Mouse (Mus musculus) midbrain, embryonic 15.5 days (tissue): ENCODE results near the gene Ssrp1. TPM values are rescaled to one million over a fixed set of nuclear protein-coding genes. Genes with fewer than 3 reads are reported as not detected.

Source experiments
- polyA plus RNA-seq: library from polyadenylated mRNA; unstranded; fragments of >200 nt; fragmentation: Nextera tagmentation; extraction: Ambion mirVana; gene quantifications from 2 replicates; pipeline ENCODE4 v1.2.1, GENCODE M21; 2015

Ssrp1 gene
- polyA plus RNA-seq, 1 experiment from 2014 or later, result 180 TPM

Other genes with a start within 250 kb of the Ssrp1 start
- gene Ube2l6, start 238.4 kb upstream of the Ssrp1 start, polyA plus RNA-seq, result 21.6 and 25.7 TPM in 2 replicates
- gene Smtnl1, start 214.6 kb upstream of the Ssrp1 start, polyA plus RNA-seq, result not detected in 2 replicates
- gene Timm10, start 210.2 kb upstream of the Ssrp1 start, polyA plus RNA-seq, result 70.1 and 82.8 TPM in 2 replicates
- gene Slc43a1, start 198.4 kb upstream of the Ssrp1 start, polyA plus RNA-seq, result 1.2 and 1.9 TPM in 2 replicates
- gene Rtn4rl2, start 150.5 kb upstream of the Ssrp1 start, polyA plus RNA-seq, result 4.9 and 6.0 TPM in 2 replicates
- gene Slc43a3, start 100.7 kb upstream of the Ssrp1 start, polyA plus RNA-seq, result 3.8 and 5.6 TPM in 2 replicates
- 0.35 and 0.42 TPM in 2 replicates for gene Prg2, start 56.8 kb upstream of the Ssrp1 start, polyA plus RNA-seq
- gene Prg3, start 49.0 kb upstream of the Ssrp1 start, polyA plus RNA-seq, result not detected in 2 replicates
- gene P2rx3, start 228 bp downstream of the Ssrp1 start, polyA plus RNA-seq, result 2.2 and 2.9 TPM in 2 replicates
- 24.3 and 25.3 TPM in 2 replicates for gene Tnks1bp1, start 10.8 kb downstream of the Ssrp1 start, polyA plus RNA-seq
- gene Aplnr, start 99.0 kb downstream of the Ssrp1 start, polyA plus RNA-seq, result 30.6 TPM in 2 replicates
- 14.5 and 15.0 TPM in 2 replicates for gene Lrrc55, start 160.0 kb downstream of the Ssrp1 start, polyA plus RNA-seq